Mouse (Mus musculus) liver, embryonic 11.5 days (tissue): ENCODE measurements around the gene Lgr6. TPM values are rescaled to one million over a fixed set of nuclear protein-coding genes. Genes with fewer than 3 reads are reported as not detected.

ENCODE experiments used
- ATAC-seq: fragments of 200-750 bp; cut with Nextera tagmentation; replicated peaks from 2 replicates; pipeline ENCODE4 v1.8.0; 2017; ENCODE audit warnings: moderate number of reproducible peaks, mild to moderate bottlenecking, moderate TSS enrichment, moderate library complexity; ENCODE audit not compliant: low FRiP score
- DNase-seq: peaks from one replicate; pipeline ENCODE4 v3.0.0-alpha.2; 2017; ENCODE audit warnings: low spot score
- H3K27ac ChIP-seq: fragments of 300-500 bp; sonication (generic); 2 replicates; pipeline ENCODE4 v1.5.1; 2014; ENCODE audit warnings: mild to moderate bottlenecking, low read depth, low read length, control low read depth
- H3K27me3 ChIP-seq: fragments of 300-500 bp; sonication (generic); replicated peaks from 2 replicates; pipeline ENCODE4 v1.6.1; 2014; ENCODE audit warnings: low read length, mixed read lengths; ENCODE audit not compliant: control insufficient read depth, insufficient read depth
- H3K36me3 ChIP-seq: fragments of 300-500 bp; sonication (generic); 2 replicates; pipeline ENCODE4 v1.6.1; 2014; ENCODE audit warnings: mild to moderate bottlenecking, low read length, moderate library complexity, mixed read lengths; ENCODE audit not compliant: control insufficient read depth, insufficient read depth
- H3K4me1 ChIP-seq: fragments of 300-500 bp; sonication (generic); replicated peaks from 2 replicates; pipeline ENCODE4 v1.6.1; 2014; ENCODE audit warnings: low read length, mixed read lengths; ENCODE audit not compliant: control insufficient read depth, insufficient read depth
- H3K4me2 ChIP-seq: fragments of 300-500 bp; sonication (generic); 2 replicates; pipeline ENCODE4 v1.6.1; 2014; ENCODE audit warnings: mild to moderate bottlenecking, control low read depth, moderate library complexity
- H3K4me3 ChIP-seq: fragments of 300-500 bp; sonication (generic); 2 replicates; pipeline ENCODE4 v1.5.1; 2014; ENCODE audit warnings: low read depth, low read length, control low read depth
- H3K9ac ChIP-seq: fragments of 300-500 bp; sonication (generic); 2 replicates; pipeline ENCODE4 v1.6.1; 2014; ENCODE audit warnings: low read depth, low read length, control low read depth
- H3K9me3 ChIP-seq: fragments of 300-500 bp; sonication (generic); 2 replicates; pipeline ENCODE4 v1.6.1; 2016; ENCODE audit warnings: low read length, inconsistent platforms, mixed read lengths; ENCODE audit not compliant: control insufficient read depth
- WGBS: fragments of 180-500 bp; shearing (Covaris S2); extraction: QIAGEN DNeasy Blood & Tissue Kit; methylation state at CpG from one replicate; pipeline ENCODE4 v1.1.7; 2014; 5-methylcytosine and 5-hydroxymethylcytosine counted together
- polyA plus RNA-seq: library from polyadenylated mRNA; unstranded; fragments of >200 nt; fragmentation: Nextera tagmentation; extraction: Ambion mirVana; gene quantifications from 2 replicates; pipeline ENCODE4 v1.2.1, GENCODE M21; 2014

The Lgr6 gene
- polyA plus RNA-seq, 1 experiment from 2014 or later = 0.48 TPM

DNA sequence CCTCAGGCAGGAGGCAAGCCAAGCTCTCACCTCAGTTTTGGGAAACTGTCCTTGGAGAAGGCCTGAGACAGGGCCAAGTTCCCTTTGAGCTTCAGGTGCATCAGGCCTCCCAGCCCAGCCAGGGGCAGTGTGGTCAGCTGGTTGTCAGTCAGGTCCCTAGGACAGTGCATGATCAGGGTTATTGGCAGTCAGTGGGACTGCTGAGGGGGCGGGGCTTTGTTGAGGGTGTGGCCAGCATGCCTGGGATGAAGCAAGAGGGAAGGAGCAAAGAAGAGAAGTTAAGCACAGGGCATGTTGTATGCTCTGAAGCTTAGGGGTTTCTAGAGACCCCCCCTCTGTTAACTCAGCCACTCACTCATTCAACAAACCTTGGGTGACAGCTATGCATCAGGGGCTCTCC is 109.1 kb downstream of the Lgr6 start:
- H3K4me3 ChIP-seq = no peak overlapping the region
- no peak for DNase-seq
- no peak overlapping the region for H3K27ac ChIP-seq
- H3K9me3 ChIP-seq = no peaks in the 10 kb centered on the region
- no peak overlapping the region for H3K4me2 ChIP-seq
- H3K36me3 ChIP-seq = no peaks in the 10 kb centered on the region
- 6% methylated on average over 1 of the region's 1 CpGs for WGBS
- H3K4me1 ChIP-seq = no peaks in the 10 kb centered on the region
- ATAC-seq = no peak
- no peak overlapping the region for H3K9ac ChIP-seq
- peaks cover 2% of the 10 kb centered on the region; the same call in 1 of the 2 replicates for H3K27me3 ChIP-seq

DNA sequence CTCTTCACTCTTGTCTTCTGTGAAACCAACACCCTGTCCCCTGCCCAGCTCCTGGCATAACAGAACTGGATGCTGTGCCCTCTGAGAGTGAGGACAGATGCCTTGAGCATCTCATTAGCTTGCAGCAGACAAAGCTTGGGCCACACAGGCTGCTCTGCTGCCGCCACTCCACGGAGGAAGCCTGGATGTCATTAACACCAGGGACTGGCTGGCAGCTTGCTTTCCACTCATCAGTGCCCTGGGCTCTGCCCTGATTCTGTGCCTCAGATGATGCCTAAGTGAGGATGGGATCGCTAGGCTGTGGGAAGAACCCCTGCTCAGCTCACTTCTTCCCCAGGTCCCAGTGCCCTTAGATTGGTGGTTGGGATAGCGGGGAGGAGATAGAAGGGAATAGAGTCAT is 109.6 kb downstream of the Lgr6 start:
- no peak for DNase-seq

GRCm38 (mm10) chr1:134994739-134995138 is 110.3 kb downstream of the Lgr6 start:
- H3K9me3 ChIP-seq = no peaks in the 10 kb centered on the region
- no peaks in the 10 kb centered on the region for H3K4me1 ChIP-seq
- H3K4me2 ChIP-seq = no peak overlapping the region
- WGBS = 68% methylated on average over 3 of the region's 3 CpGs
- no peak for DNase-seq
- ATAC-seq = no peak
- peaks cover 2% of the 10 kb centered on the region; the same call in 1 of the 2 replicates for H3K27me3 ChIP-seq
- no peak overlapping the region for H3K9ac ChIP-seq
- H3K36me3 ChIP-seq = no peaks in the 10 kb centered on the region
- H3K27ac ChIP-seq = no peak overlapping the region
- no peak overlapping the region for H3K4me3 ChIP-seq

More for the DNA sequence above, 109.6 kb downstream of the Lgr6 start:
- Histone ChIP-seq H3K27ac (no peak overlapping the region), H3K4me3 (no peak overlapping the region), H3K9ac (no peak overlapping the region), H3K4me1 (no peaks in the 10 kb centered on the region), H3K4me2 (no peak overlapping the region), H3K27me3 (peaks cover 2% of the 10 kb centered on the region; the same call in 1 of the 2 replicates), H3K36me3 (no peaks in the 10 kb centered on the region), H3K9me3 (no peaks in the 10 kb centered on the region)
- no peak for ATAC-seq
- 64% methylated on average over 4 of the region's 4 CpGs for WGBS

DNA sequence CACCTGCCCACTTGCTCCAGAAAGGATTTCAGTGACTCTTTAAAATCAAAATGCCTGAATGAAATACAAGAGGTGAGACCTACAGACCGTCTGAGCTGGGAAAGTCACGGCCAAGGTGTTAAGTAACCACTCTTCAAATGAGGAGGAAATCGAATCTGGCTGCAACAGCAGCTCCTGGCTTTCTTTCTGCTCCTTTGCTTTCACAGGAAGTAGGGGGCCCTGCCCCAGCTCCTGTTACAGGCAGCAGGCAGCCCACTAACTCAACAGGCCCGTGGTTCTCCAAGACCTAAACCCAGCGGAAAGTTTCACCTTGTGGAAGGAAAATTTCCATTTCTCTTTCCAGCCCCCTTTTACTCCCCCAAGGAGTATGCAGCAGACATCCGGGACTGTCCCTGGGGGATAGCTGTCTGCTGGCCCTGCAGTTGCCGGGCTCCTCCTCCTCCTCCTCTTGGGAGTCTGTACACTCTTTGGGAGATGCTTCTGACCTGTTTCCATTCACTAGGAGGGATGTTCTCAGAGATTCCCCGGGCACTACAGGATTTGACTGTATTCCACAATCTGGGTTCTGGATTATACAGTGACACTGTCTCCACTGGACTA is 112.9 kb downstream of the Lgr6 start:
- no peak for ATAC-seq
- H3K36me3 ChIP-seq = no peaks in the 10 kb centered on the region
- H3K4me1 ChIP-seq = 0 out of 2 replicates have a peak, but pooled peaks cover 2% of the 10 kb centered on the region
- no peaks in the 10 kb centered on the region for H3K9me3 ChIP-seq
- DNase-seq = no peak
- WGBS = 27% methylated on average over 8 of the region's 8 CpGs
- H3K27ac ChIP-seq = no peak overlapping the region
- H3K4me2 ChIP-seq = no peak overlapping the region
- peaks cover 16% of the 10 kb centered on the region for H3K27me3 ChIP-seq
- H3K9ac ChIP-seq = no peak overlapping the region
- H3K4me3 ChIP-seq = no peak overlapping the region

- peak; percentile 69 for DNase-seq
- H3K4me1 ChIP-seq = 0 out of 2 replicates have a peak, but pooled peaks cover 2% of the 10 kb centered on the region
- H3K4me2 ChIP-seq = no peak overlapping the region
- no peaks in the 10 kb centered on the region for H3K9me3 ChIP-seq
- H3K4me3 ChIP-seq = no peak overlapping the region
- no peak overlapping the region for H3K27ac ChIP-seq
- WGBS = 7% methylated on average over 7 of the region's 7 CpGs
- no peak overlapping the region for H3K9ac ChIP-seq
- H3K36me3 ChIP-seq = no peaks in the 10 kb centered on the region
- H3K27me3 ChIP-seq = peaks cover 13% of the 10 kb centered on the region
- ATAC-seq = no peak
These were observed 115.7 kb downstream of the Lgr6 start for GRCm38 (mm10) chr1:134989372-134989771.

- Histone ChIP-seq H3K4me3 (peak overlapping the region; percentile 49), H3K4me2 (peak overlapping the region; percentile 85), H3K4me1 (0 out of 2 replicates have a peak, but pooled peaks cover 2% of the 10 kb centered on the region), H3K36me3 (no peaks in the 10 kb centered on the region), H3K27me3 (peaks cover 13% of the 10 kb centered on the region), H3K9ac (0 out of 2 replicates have a peak overlapping the region, but pooled peaks have one; percentile 12), H3K9me3 (no peaks in the 10 kb centered on the region), H3K27ac (no peak overlapping the region)
- no peak for ATAC-seq
- WGBS = 9% methylated on average over 14 of the region's 14 CpGs
- DNase-seq = no peak
These were observed 117.1 kb downstream of the Lgr6 start for GRCm38 (mm10) chr1:134987962-134988341.

GRCm38 (mm10) chr1:134987173-134987961 is 117.7 kb downstream of the Lgr6 start:
- ATAC-seq (peak; percentile 49), DNase-seq (peak; percentile 47)
- no peaks in the 10 kb centered on the region for H3K36me3 ChIP-seq
- 0 out of 2 replicates have a peak overlapping the region, but pooled peaks have one; percentile 12 for H3K9ac ChIP-seq
- peaks cover 13% of the 10 kb centered on the region for H3K27me3 ChIP-seq
- 0 out of 2 replicates have a peak, but pooled peaks cover 2% of the 10 kb centered on the region for H3K4me1 ChIP-seq
- H3K27ac ChIP-seq = no peak overlapping the region
- peak overlapping the region; percentile 49 for H3K4me3 ChIP-seq
- H3K9me3 ChIP-seq = no peaks in the 10 kb centered on the region
- H3K4me2 ChIP-seq = peak overlapping the region; percentile 85
- WGBS = 29% methylated on average over 48 of the region's 48 CpGs

- DNase-seq (no peak), ATAC-seq (no peak)
- 64% methylated on average over 1 of the region's 1 CpGs for WGBS
These were observed 132.2 kb downstream of the Lgr6 start for GRCm38 (mm10) chr1:134972920-134973319.

More at GRCm38 (mm10) chr1:134972920-134973319, 132.2 kb downstream of the Lgr6 start:
- no peaks in the 10 kb centered on the region for H3K9me3 ChIP-seq
- no peak overlapping the region for H3K4me3 ChIP-seq
- no peaks in the 10 kb centered on the region for H3K4me1 ChIP-seq
- peaks cover 10% of the 10 kb centered on the region for H3K36me3 ChIP-seq
- no peak overlapping the region for H3K27ac ChIP-seq
- no peaks in the 10 kb centered on the region for H3K27me3 ChIP-seq
- H3K4me2 ChIP-seq = no peak overlapping the region
- H3K9ac ChIP-seq = no peak overlapping the region
